Mouse (Mus musculus): ENCODE measurements around the gene Pole. TPM values are rescaled to one million over a fixed set of nuclear protein-coding genes. Genes with fewer than 3 reads are reported as not detected.
A peak's percentile ranks its signal among the peaks of the same experiment; 100 is the strongest.

Gene Pole
- polyA plus RNA-seq, 1 experiment from 2014 or later = 15.5 TPM

DNA sequence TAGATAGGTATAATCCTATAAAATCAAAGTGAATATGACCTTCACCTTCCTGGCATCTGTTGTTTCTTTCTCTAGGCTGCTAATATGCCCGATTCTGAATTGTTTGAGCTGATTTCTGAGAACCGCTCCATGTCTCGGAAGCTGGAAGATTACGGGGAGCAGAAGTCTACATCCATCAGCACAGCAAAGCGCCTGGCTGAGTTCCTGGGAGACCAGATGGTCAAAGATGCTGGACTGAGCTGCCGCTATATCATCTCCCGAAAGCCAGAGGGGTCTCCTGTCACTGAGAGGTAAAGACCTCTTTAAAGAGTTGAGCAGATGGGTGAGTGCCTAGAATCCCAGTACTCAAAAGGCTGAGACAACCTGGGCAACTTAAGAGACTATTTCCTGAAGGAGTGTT is 22.8 kb downstream of the Pole start:
- 77% methylated on average over 7 of the region's 7 CpGs for WGBS (ENCODE audit: insufficient replicate concordance)
- no peak for ATAC-seq (ENCODE audit: low read depth)

DNA sequence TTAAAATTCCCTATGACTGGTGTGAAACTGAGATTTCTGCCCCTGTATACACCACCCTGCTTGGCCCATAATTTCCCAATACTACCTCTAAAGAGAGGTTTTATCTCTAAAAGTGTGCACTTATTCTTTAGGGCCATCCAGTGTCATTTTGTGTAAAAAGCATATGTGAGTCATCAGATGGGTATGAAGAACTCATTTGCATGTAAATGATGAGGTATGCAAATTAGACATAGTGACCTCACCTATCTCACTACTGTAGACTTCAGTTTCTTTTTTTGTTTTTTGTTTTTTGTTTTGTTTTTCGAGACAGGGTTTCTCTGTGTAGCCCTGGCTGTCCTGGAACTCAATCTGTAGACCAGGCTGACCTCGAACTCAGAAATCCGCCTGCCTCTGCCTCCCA is 27.0 kb downstream of the Pole start:
- no peak overlapping the region for H3K4me2 ChIP-seq (ENCODE audit: low read depth, low read length)
- no peaks in the 10 kb centered on the region for H3K9me3 ChIP-seq (replicated peaks; ENCODE audit: control insufficient read depth, low read length)
- 72% methylated on average over 3 of the region's 3 CpGs for WGBS (ENCODE audit: insufficient replicate concordance)
- no peak overlapping the region for H3K9ac ChIP-seq (ENCODE audit: low read depth, low read length)
- no peak overlapping the region for H3K4me3 ChIP-seq (ENCODE audit: low read depth, low read length)
- no peak overlapping the region for H3K27ac ChIP-seq (ENCODE audit: low read length)
- peaks cover 42% of the 10 kb centered on the region for H3K36me3 ChIP-seq (ENCODE audit: control insufficient read depth, insufficient read depth)
- H3K4me1 ChIP-seq (ENCODE audit: control insufficient read depth, low read depth, low read length) = no peaks in the 10 kb centered on the region
- no peaks in the 10 kb centered on the region for H3K27me3 ChIP-seq (ENCODE audit: control insufficient read depth, insufficient read depth, low read depth, low read length)
- no peak for ATAC-seq (ENCODE audit: low read depth)

More for the DNA sequence above, 22.8 kb downstream of the Pole start:
- Histone ChIP-seq H3K4me2 (ENCODE audit: low read depth, low read length) (no peak overlapping the region), H3K9ac (ENCODE audit: low read depth, low read length) (no peak overlapping the region), H3K4me1 (ENCODE audit: control insufficient read depth, low read depth, low read length) (no peaks in the 10 kb centered on the region), H3K36me3 (ENCODE audit: control insufficient read depth, insufficient read depth) (peaks cover 64% of the 10 kb centered on the region), H3K4me3 (ENCODE audit: low read depth, low read length) (no peak overlapping the region), H3K27me3 (ENCODE audit: control insufficient read depth, insufficient read depth, low read depth, low read length) (no peaks in the 10 kb centered on the region), H3K9me3 (replicated peaks; ENCODE audit: control insufficient read depth, low read length) (no peaks in the 10 kb centered on the region), H3K27ac (ENCODE audit: low read length) (no peak overlapping the region)

DNA sequence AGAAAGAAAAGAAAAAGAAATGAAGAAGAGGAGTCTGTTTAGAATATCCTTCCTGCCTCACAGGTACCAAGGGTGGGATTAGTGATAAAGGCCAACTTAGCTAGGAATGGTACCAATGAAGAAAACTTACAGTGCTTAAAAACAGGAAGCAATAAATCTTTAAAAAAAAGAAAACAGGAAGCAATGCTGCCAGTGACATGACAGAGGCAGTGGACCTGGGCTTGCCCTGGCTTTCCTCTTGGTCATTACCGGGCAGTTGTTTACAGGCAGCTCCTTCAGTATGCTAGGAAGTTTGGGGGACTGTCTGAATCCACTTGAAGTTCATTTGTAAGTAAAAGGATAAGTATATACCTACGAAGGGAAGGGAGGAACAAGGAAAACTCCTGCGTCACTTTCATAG is 44.4 kb downstream of the Pole start:
- WGBS (ENCODE audit: insufficient replicate concordance) = 54% methylated on average over 3 of the region's 3 CpGs
- Histone ChIP-seq H3K9ac (ENCODE audit: low read depth, low read length) (no peak overlapping the region), H3K9me3 (replicated peaks; ENCODE audit: control insufficient read depth, low read length) (no peaks in the 10 kb centered on the region), H3K4me2 (ENCODE audit: low read depth, low read length) (no peak overlapping the region), H3K4me3 (ENCODE audit: low read depth, low read length) (no peak overlapping the region), H3K4me1 (ENCODE audit: control insufficient read depth, low read depth, low read length) (no peaks in the 10 kb centered on the region), H3K27me3 (ENCODE audit: control insufficient read depth, insufficient read depth, low read depth, low read length) (no peaks in the 10 kb centered on the region), H3K27ac (ENCODE audit: low read length) (no peak overlapping the region), H3K36me3 (ENCODE audit: control insufficient read depth, insufficient read depth) (peaks cover 60% of the 10 kb centered on the region)
- no peak for ATAC-seq (ENCODE audit: low read depth)

DNA sequence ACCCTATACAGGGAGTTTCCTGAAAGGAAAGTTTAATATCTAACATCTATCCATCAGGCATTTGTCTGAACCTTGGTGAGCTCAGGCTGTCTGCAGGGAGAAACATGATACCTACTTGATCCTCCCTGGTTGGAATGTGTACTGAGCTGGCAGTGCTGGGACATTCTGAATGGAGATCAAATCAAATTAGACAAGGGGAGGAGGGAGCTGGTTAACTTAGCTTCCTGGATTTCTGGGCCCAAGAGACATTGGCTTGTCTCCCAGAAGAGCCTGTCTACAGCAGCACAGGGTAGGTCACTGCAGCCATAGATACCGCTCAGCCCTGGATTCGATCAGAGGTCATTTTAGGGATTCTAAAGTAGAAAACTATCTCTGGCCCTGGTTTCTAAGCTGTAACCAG is 52.7 kb downstream of the Pole start:
- Histone ChIP-seq H3K27me3 (ENCODE audit: control insufficient read depth, insufficient read depth, low read depth, low read length) (peaks cover 23% of the 10 kb centered on the region), H3K9me3 (replicated peaks; ENCODE audit: control insufficient read depth, low read length) (no peaks in the 10 kb centered on the region), H3K4me3 (ENCODE audit: low read depth, low read length) (no peak overlapping the region), H3K4me1 (ENCODE audit: control insufficient read depth, low read depth, low read length) (no peaks in the 10 kb centered on the region; the same call in 1 of the 2 replicates), H3K9ac (ENCODE audit: low read depth, low read length) (no peak overlapping the region), H3K4me2 (ENCODE audit: low read depth, low read length) (no peak overlapping the region), H3K36me3 (ENCODE audit: control insufficient read depth, insufficient read depth) (peaks cover 28% of the 10 kb centered on the region), H3K27ac (ENCODE audit: low read length) (no peak overlapping the region)
- ATAC-seq (ENCODE audit: low read depth) = no peak
- WGBS (ENCODE audit: insufficient replicate concordance) = 83% methylated on average over 2 of the region's 2 CpGs

DNA sequence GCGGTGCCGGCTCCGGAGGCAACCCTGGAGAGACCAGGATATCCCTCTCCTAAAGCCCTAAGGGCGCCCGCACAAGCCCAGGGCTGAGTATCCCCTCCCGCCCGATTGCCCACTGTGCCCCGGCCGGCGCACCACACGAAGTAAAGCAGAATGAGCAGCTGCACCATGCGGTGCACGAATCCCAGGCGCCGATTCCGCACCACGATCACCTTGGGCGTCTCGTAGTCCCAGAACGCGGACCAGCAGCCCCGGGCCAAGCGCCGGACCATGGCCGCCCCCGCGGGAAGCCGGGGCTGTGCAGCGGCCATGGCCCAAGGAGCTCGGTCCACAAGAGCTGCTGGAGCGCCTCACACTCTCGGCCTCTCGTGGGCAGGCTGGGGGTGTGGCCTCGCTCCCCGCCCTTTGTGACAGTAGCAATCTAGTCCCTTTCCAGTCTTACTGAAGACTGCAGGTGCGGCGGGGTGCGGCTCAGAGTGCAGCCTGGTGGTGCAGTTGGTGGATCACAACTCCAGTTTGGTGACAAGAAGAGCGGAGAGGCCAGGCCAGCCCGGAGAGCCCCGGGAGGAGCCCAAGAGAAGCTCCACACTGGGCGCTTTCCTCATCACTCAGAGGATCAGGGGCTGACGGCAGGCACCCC is 56.7 kb downstream of the Pole start, which contains the start of gene P2rx2:
Gene P2rx2 (minus strand): TSS at position 565 of the 637 bp plus-strand sequence.
- no peak for ATAC-seq (ENCODE audit: low read depth)
- 3% methylated on average over 43 of the region's 43 CpGs for WGBS (ENCODE audit: insufficient replicate concordance)
- H3K4me3 ChIP-seq (ENCODE audit: low read depth, low read length) = peak within 1 kb of the TSS; percentile 47
- H3K9me3 ChIP-seq (replicated peaks; ENCODE audit: control insufficient read depth, low read length) = no peaks in the 10 kb centered on the region
- no peaks in the 10 kb centered on the region; the same call in 1 of the 2 replicates for H3K4me1 ChIP-seq (ENCODE audit: control insufficient read depth, low read depth, low read length)
- peak within 1 kb of the TSS; percentile 7; the same call in 1 of the 2 replicates for H3K9ac ChIP-seq (ENCODE audit: low read depth, low read length)
- no peaks in the 10 kb centered on the region for H3K36me3 ChIP-seq (ENCODE audit: control insufficient read depth, insufficient read depth)
- H3K4me2 ChIP-seq (ENCODE audit: low read depth, low read length) = peak within 1 kb of the TSS; percentile 54
- H3K27me3 ChIP-seq (ENCODE audit: control insufficient read depth, insufficient read depth, low read depth, low read length) = peaks cover 25% of the 10 kb centered on the region
- H3K27ac ChIP-seq (ENCODE audit: low read length) = no peak within 1 kb of the TSS

DNA sequence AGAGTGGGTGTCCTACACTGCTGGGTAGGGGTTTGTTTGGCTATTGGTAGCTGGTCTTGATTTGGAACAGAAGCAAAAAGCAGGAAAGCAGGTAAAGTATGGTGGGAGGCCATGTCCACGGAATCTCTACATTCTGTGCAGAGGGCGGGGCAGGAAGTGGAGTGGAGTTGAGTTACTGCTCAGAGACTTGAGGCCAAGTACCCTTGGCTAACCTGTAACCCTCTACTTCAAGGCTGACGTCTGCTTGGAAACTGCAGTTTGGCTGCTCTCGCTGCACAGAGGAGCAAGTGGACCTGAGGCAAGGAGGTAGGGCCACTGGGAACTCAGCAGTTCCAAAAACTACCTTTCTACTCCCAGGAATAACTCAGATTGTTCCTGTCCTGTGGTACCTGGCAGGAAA is 58.4 kb downstream of the Pole start, which contains the start of gene Lrcol1:
Gene Lrcol1 (plus strand): TSS at position 207 of the 400 bp plus-strand sequence.
- H3K9ac ChIP-seq (ENCODE audit: low read depth, low read length) = no peak within 1 kb of the TSS
- no peak within 1 kb of the TSS for H3K27ac ChIP-seq (ENCODE audit: low read length)
- no peak within 1 kb of the TSS for H3K4me2 ChIP-seq (ENCODE audit: low read depth, low read length)
- no peak for ATAC-seq (ENCODE audit: low read depth)
- H3K36me3 ChIP-seq (ENCODE audit: control insufficient read depth, insufficient read depth) = no peaks in the 10 kb centered on the region
- no peak within 1 kb of the TSS for H3K4me3 ChIP-seq (ENCODE audit: low read depth, low read length)
- peaks cover 25% of the 10 kb centered on the region for H3K27me3 ChIP-seq (ENCODE audit: control insufficient read depth, insufficient read depth, low read depth, low read length)
- WGBS (ENCODE audit: insufficient replicate concordance) = 60% methylated on average over 4 of the region's 4 CpGs
- no peaks in the 10 kb centered on the region for H3K9me3 ChIP-seq (replicated peaks; ENCODE audit: control insufficient read depth, low read length)
- H3K4me1 ChIP-seq (ENCODE audit: control insufficient read depth, low read depth, low read length) = no peaks in the 10 kb centered on the region; the same call in 1 of the 2 replicates

DNA sequence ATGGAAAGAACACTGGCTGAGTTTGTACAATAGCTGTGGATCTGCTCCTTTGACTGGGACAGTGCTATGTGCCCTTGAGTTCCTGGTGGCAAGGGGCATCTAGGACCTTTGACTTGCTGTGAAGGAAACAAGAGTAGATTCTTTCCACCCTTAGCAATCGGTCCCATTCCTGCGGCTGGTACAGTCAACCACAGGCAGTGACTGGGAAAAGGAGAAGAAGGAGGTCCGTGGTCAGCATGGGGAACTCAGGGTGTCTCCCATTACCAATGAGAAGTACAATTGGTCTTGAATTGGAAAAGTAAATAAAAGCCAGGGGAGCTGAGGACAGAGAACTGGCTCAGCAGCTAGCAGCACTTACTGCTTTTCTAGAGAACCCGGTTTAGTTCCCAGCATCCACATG is 59.4 kb downstream of the Pole start:
- Histone ChIP-seq H3K9ac (ENCODE audit: low read depth, low read length) (no peak overlapping the region), H3K27me3 (ENCODE audit: control insufficient read depth, insufficient read depth, low read depth, low read length) (peaks cover 25% of the 10 kb centered on the region), H3K36me3 (ENCODE audit: control insufficient read depth, insufficient read depth) (no peaks in the 10 kb centered on the region), H3K27ac (ENCODE audit: low read length) (no peak overlapping the region), H3K4me3 (ENCODE audit: low read depth, low read length) (no peak overlapping the region), H3K9me3 (replicated peaks; ENCODE audit: control insufficient read depth, low read length) (no peaks in the 10 kb centered on the region), H3K4me1 (ENCODE audit: control insufficient read depth, low read depth, low read length) (no peaks in the 10 kb centered on the region; the same call in 1 of the 2 replicates), H3K4me2 (ENCODE audit: low read depth, low read length) (no peak overlapping the region)
- no peak for ATAC-seq (ENCODE audit: low read depth)
- 36% methylated on average over 4 of the region's 4 CpGs for WGBS (ENCODE audit: insufficient replicate concordance)

DNA sequence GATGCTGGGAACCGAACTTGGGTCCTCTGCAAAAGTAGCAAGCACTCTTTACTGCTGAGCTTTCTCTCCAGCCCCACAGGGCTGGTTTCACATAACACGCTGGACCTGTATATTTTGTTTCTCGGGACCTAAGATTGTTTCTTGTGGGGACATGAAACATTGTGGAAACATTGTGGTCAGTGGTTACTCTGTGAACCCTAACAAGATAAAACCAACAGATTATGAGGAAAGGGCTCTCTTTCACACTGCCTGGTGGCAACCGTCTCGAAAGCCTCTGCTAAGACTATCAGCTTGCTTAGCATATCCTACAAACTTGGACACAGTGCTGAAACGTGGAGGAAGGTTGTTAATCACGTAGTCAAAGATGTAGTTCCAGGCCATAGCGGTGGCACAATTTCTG is 60.9 kb downstream of the Pole start:
- H3K9ac ChIP-seq (ENCODE audit: low read depth, low read length) = no peak overlapping the region
- H3K4me2 ChIP-seq (ENCODE audit: low read depth, low read length) = no peak overlapping the region
- no peaks in the 10 kb centered on the region; the same call in 1 of the 2 replicates for H3K4me1 ChIP-seq (ENCODE audit: control insufficient read depth, low read depth, low read length)
- H3K36me3 ChIP-seq (ENCODE audit: control insufficient read depth, insufficient read depth) = no peaks in the 10 kb centered on the region
- H3K4me3 ChIP-seq (ENCODE audit: low read depth, low read length) = no peak overlapping the region
- ATAC-seq (ENCODE audit: low read depth) = no peak
- no peak overlapping the region for H3K27ac ChIP-seq (ENCODE audit: low read length)
- peaks cover 19% of the 10 kb centered on the region for H3K27me3 ChIP-seq (ENCODE audit: control insufficient read depth, insufficient read depth, low read depth, low read length)
- H3K9me3 ChIP-seq (replicated peaks; ENCODE audit: control insufficient read depth, low read length) = no peaks in the 10 kb centered on the region
- 45% methylated on average over 8 of the region's 8 CpGs for WGBS (ENCODE audit: insufficient replicate concordance)

DNA sequence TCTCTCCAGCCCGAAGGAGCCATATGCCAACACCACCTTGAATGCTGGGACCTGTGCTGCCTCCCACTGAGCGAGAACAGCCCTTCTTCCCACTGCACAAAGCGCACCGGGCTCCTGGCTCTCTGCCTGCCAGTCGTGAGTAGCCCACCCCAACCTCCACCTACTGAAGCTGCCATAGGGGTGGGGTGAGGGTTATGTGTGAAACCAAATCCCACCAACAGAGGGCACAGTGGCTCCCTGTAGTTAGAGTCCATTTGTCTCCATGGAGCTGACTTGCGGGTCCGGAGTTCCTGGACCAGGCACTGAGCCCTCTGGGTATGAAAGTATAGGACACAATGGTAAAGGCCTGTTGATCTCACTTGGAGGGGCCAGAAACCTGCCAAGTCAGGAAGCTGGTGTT is 68.6 kb downstream of the Pole start:
- Histone ChIP-seq H3K9me3 (replicated peaks; ENCODE audit: control insufficient read depth, low read length) (no peaks in the 10 kb centered on the region), H3K4me1 (ENCODE audit: control insufficient read depth, low read depth, low read length) (no peaks in the 10 kb centered on the region), H3K27me3 (ENCODE audit: control insufficient read depth, insufficient read depth, low read depth, low read length) (peaks cover 7% of the 10 kb centered on the region), H3K36me3 (ENCODE audit: control insufficient read depth, insufficient read depth) (no peaks in the 10 kb centered on the region), H3K4me3 (ENCODE audit: low read depth, low read length) (no peak overlapping the region), H3K4me2 (ENCODE audit: low read depth, low read length) (no peak overlapping the region), H3K27ac (ENCODE audit: low read length) (no peak overlapping the region), H3K9ac (ENCODE audit: low read depth, low read length) (no peak overlapping the region)
- WGBS (ENCODE audit: insufficient replicate concordance) = 18% methylated on average over 7 of the region's 7 CpGs
- ATAC-seq (ENCODE audit: low read depth) = no peak
